Mouse (Mus musculus) embryo, embryonic 10 days (tissue): Measurements from ENCODE around the gene Ros1.

Source experiments
- DNase-seq: peaks from one replicate; pipeline ENCODE4 v3.0.0-alpha.2; 2015; ENCODE audit warnings: low spot score

Gene Ros1

GRCm38 (mm10) chr10:52022413-52023212 lies 172.4 kb downstream of the Ros1 start, which contains the start of gene Vgll2:
TSS of gene Vgll2 (plus strand) at chr10:52022502.
- peak; percentile 69 for DNase-seq

- DNase-seq, result peak; percentile 35
Observed at GRCm38 (mm10) chr10:52021736-52022394, 173.2 kb downstream of the Ros1 start.

GRCm38 (mm10) chr10:52021231-52021630 lies 173.8 kb downstream of the Ros1 start:
- no peak for DNase-seq

- no peak for DNase-seq
Observed at GRCm38 (mm10) chr10:52018471-52018870, 176.6 kb downstream of the Ros1 start.
